In the genomic region with DNA sequence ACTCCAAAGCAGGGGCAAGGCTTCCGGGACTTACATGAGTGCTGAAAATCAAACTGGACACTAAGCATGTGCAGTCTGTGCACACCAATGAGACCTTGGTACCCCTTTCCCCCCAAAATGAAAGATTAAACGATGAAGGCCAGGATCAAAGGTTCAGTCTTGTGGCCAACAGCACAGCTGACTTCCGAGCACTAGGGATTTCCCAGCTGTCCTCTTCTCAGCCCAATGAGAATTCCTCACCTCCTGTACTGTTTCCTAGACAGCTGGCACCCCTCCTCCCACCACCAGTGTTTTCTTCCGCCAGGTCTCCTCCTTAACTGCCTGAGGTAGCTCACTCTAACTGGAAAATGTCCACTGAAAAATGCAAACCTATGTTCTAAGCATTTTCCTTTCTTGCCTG, we compare ENCODE assay signal across 16 mouse cellular contexts.
"Had no signal": no experiment of that assay in that cellular context is flagged by ENCODE, and none has a peak within 500 bp of the region (broad histone marks: within the 10 kb centered on the region; RNA-seq: fewer than 3 reads in every experiment).

No protein-coding gene starts in this region.

- H3K4me2 ChIP-seq: intestine, embryonic 15.5 days; limb, embryonic 13.5 days; midbrain, embryonic 11.5 days had no signal

- H3K4me3 ChIP-seq: intestine, embryonic 15.5 days; limb, embryonic 10.5 days; limb, embryonic 13.5 days had no signal

- H3K27me3 ChIP-seq: intestine, embryonic 15.5 days; limb, embryonic 13.5 days had no signal

- ATAC-seq: intestine, embryonic 15.5 days had no signal

- H3K9ac ChIP-seq: intestine, embryonic 15.5 days had no signal

- DNase-seq: kidney, adult 18-20 months; kidney, postnatal 10 days; lung, adult 2 months; lung, postnatal 14 days; lung, postnatal 4 days; right cerebral cortex, adult 18-20 months; right cerebral cortex, postnatal 14 days; right cerebral cortex, postnatal 4 days; thymus, adult 2 months; thymus, postnatal 14 days; thymus, postnatal 4 days had no signal

- H3K9me3 ChIP-seq: intestine, embryonic 15.5 days; limb, embryonic 10.5 days; limb, embryonic 13.5 days had no signal

- H3K27ac ChIP-seq: intestine, embryonic 15.5 days; limb, embryonic 10.5 days; limb, embryonic 13.5 days; stomach, postnatal 0 days had no signal
